Mouse (Mus musculus): ENCODE results near the gene Zfp58.
"Not testable (repeated sequence)": the region's sequence is repeated elsewhere in the genome, so short reads cannot be mapped to it uniquely, and the experiment has no call there.

Gene Zfp58

DNA sequence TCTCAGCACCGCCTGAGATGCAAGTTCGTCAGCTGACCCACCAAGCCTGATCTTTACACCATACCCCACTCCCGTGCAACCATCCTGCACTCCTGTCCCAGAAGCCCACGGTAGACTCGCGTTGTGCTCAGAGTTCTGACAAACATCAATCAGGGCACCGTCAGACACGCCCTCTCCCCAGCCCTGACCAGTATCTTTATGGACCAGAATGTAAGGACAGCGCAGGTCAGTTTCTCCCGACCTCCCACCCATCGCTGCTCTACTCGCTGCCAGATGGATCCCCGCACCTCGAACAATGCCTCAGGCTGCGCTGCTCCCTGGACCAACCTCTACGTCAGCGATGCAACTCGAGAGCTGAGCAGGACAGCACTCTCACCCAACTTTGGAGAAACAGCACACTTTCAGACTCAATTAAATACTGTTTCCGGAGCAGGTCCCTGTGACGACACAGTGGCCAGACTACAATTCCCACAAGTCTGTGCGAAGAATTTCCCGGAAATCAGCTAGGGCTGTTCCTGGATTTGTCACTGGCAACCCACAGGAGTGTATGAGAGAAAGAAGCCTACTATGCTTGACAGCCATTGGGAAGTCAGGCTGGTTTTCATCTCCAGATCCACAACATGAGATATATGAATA lies at the start of gene Zfp58:
Gene Zfp58, minus strand, starts transcription at position 472 of the 636 bp plus-strand sequence.
- peak; percentile 59 for DNase-seq (ENCODE audit: low spot score)

DNA sequence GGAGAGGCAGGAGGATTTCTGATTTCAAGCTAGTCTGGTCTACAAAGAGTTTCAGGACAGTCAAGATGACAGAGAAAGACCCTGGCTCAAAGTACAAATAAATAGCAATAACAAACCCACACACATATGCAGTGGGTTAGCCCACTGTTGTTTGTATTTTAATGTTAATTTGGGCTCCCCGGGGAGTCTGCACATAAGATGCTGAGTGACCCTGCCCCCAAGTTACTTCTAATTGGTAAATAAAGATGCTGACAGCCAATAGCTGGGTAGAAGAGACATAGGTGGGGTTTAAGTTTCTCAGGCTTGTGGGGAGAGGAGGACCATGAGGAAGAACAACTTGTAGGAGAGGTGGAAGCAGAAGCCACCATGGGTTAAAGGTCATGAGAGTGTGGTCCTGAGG lies 45.6 kb upstream of the Zfp58 start:
- no peak for DNase-seq (ENCODE audit: low spot score)

DNA sequence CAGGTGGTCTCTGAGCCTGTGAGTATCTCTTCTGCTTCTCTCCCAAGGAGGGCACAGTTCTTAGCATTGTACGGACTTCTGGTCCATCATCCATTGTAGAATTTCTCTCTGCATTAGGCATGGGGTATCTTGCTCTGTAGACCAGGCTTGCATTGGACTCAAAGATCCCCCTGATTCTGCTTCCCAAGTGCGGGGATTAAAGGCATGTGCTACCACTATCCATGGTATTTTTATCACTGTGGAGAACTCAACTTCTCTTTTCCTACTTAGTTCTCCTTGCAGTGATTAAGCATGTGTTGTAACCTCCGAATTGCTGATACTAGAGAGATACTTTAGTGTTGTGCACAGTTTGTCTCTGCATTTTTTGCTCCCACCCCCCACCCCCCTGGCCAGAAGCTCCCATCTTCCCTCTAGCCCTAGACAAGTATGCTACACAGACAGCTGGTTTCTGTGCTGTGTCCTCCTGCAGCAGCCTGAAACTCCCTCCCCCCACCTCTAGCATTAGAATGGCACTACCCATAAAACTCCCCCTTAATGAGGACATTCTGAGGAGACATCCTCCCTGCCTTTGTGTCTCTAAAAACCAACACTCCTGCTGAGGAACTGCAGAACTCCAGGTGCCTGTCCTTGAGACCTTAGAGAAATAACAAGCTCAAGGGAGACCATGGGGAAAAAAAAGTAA lies 26.8 kb upstream of the Zfp58 start:
- DNase-seq (ENCODE audit: low spot score): no peak

DNA sequence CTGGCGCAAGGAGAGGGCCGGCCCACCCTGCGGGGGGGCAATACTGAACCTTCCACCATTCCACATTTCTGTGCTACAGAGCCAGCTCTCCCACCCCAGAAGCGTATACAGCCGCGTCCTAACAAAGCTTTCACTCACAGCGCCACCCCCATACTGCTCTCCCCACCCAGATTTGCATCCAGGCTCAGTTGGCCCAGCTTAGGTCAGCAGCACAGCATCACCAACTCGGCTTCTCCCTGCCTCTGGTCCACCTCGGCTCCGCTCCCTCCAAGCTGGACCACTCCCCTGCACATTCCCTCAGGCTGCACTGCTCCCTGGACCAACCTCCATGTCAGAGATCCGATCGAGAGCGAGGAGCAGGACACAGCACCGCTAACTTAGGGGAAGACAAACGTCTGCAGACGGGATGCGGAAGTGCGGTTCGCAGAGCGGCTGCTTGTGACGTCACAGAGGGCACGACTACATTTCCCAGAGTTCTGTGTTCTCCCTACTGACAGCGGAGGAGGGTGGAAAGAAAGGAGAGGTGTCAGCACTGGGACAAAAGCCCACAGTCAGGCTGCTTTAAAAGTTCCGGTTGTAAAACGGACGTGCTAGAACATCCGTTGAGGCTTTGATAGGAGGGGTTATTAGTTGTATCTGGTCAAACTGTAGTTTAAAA lies 25.5 kb upstream of the Zfp58 start, which contains the start of the genes Gm26965 and Zfp87:
Gene Gm26965, minus strand, starts transcription at position 399 of the 658 bp plus-strand sequence.
Gene Zfp87, minus strand, starts transcription at position 425 of the 658 bp plus-strand sequence.
- peak; percentile 85 for DNase-seq (ENCODE audit: low spot score)

DNA sequence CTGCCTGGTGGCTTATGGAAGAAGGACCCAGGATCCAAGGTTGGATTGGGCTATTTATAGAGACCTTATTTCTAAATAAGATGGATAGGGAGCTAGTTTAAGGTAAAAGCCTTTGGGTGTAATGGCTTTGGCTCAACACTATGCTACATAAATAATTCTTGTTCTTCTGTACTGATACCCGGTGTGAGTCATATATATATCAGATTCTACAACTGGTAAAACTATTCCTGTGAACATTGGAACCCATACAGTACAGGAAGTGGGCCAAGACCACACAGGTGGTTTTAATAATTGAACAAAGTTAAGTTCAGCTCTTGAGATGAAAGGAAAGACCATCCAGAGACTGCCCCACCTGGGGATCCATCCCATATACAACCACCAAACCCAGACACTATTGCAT lies 553 bp upstream of the Zfp58 start:
- DNase-seq (ENCODE audit: low spot score): no peak

DNA sequence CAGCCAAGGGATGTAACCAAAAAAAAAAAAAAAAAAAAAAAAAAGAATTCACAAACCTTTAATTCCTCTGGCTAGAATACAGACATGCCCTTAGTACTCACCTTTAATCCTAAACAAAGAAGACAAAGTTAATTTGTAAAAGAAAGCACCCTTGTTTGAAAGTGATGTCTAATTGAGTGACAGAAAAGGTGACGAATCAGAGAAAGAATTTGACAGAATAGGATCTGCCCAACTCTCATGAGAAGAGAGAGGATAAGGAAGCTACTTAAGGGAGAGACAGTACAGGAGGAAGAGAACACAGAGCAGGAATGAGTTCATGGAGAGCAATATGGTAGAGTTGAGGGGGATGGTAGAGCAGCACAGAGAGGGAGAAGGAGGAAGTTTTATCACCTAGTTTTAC lies 4.7 kb downstream of the Zfp58 start:
- no peak for DNase-seq (ENCODE audit: low spot score)

DNA sequence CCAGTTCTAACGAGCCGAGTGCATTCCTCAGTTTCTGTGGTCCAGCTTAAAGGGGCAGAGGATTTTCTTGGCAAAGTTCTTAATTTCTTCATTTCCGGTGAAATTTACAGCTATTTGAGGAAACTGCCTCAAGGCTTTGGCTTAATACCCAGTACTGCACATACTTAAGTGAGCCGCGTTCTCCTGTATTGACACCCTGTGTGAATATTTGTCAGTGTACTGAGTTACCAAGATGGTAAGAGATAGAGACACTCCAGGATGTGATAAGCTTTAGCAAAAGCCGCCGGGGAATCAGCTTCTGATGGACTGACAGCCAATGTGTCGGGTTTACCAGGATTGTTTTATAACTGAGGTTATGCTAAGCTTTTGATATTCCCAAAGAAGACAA lies 15.9 kb downstream of the Zfp58 start:
- DNase-seq (ENCODE audit: low spot score): no peak

DNA sequence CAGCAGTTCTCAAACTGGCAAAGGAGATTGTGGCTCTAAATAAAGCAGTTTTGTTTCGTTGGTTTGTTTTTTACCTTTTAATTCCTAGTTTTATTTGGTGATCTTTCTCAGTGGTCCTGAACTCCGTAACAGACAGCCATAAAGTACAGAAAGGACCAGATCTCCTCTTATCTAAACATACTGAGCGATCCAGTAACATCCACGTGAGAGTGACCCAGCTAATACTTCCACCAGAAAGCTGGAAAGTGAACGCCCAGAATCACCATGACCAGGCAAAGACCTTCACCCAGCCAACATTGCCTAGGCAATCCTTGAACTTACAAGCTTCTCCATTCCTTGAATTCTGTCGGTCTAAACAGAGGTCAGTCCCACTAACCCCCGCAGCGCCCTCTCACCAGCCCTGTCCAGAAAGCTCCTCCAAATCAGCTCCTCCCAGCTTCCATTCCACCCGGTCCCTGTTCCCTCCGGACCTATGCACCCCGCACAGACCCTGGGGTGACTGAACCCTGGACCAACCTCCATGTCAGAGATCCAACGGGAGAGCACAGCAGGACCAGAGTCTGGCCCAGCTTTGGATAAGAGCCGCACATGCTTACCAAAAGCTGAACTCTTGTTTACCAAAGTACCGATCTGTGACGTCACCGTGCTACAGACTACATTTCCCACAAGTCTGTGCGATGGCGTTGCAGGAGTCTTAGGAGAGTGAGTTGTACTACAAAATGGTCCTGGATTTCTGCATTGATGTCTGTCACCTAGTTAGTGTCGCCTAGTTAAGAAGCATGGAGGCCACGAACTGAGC lies 16.5 kb downstream of the Zfp58 start, which contains the start of gene Zfp874b:
Gene Zfp874b, minus strand, starts transcription at position 634 of the 799 bp plus-strand sequence.
- DNase-seq (ENCODE audit: low spot score): peak; percentile 80

DNA sequence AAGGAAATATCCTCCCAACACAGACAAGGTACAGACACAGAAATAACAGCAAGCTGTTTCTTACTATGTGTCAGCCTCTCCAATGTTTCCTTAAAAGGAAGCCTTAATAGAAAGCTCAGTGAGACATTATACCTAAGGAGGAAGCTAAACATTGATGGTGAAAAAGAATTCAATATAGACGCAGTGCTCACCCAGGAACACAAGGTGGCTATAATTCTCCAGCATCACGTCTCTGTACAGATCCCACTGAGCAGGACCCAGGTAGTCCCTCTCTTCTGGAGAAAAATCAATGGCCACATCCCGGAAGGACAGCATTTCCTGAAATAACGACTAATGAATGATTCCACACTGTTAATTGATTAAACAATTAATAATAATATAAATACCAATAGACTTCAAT lies 18.8 kb downstream of the Zfp58 start:
- DNase-seq (ENCODE audit: low spot score): no peak

DNA sequence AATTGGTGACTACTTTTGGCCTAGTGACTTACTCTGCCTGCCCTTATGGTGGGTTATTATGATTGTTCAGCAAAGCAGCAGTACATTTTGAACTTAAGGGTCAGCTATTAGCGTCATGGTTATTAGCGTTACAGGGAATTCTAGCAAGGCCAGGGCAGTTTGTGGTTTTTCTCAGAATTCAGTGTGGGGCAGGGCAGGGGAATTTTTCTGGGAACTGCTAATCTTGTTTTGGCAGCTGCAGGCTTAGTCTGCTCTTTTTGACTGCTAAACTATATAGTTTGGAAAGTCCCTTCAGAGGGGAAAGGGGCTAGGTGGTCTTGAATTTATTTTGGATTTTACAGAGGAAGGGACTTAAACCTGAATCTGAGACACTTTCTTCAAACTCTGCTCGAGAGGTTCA lies 31.1 kb downstream of the Zfp58 start:
- no peak for DNase-seq (ENCODE audit: low spot score)

DNA sequence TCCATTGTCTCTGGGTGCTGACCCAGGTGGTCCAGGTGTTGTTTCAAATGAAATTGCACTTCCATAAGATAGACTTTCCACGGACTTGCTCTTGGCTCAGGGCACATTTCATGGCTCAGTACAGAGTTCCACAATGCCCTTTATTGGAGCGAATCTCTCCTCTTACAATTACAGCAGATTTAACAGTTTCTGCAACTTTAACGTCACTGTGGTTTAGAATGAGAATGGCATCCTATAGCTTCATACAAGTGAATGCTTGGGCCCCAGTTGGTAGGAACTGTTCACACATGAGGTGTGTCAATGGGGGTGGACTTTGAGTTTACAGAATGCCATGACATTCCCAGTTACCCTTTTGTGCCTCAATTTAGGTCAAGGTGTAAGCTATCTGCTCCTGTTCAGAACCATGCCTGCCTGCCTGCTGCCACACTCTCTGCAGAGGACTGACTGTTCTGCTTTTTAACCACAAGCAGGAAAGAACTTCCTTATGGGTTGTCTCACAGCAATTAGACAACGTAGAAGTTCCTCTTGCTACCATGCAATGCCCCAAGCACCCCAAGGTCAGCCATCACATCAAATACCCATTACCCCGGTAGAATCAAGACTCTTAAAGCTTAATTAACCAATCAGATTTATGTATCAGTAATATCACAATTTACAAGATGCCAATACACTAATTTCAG lies 36.7 kb downstream of the Zfp58 start:
- not testable (repeated sequence) for DNase-seq (ENCODE audit: low spot score)

DNA sequence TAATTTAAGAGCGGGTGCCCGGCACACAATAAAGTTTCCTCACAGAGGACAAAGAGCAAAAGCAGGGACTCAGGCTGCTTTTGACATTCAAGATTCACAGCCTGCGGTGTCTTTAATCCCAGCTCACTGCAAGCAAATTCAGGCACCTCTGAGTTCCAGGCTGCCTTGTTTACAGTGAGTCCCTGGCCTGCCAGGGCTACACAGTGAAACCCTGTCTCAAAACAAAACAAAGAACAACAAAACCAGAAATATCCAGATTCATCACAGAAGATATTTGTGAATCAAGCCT lies 48.4 kb downstream of the Zfp58 start:
- no peak for DNase-seq (ENCODE audit: low spot score)

DNA sequence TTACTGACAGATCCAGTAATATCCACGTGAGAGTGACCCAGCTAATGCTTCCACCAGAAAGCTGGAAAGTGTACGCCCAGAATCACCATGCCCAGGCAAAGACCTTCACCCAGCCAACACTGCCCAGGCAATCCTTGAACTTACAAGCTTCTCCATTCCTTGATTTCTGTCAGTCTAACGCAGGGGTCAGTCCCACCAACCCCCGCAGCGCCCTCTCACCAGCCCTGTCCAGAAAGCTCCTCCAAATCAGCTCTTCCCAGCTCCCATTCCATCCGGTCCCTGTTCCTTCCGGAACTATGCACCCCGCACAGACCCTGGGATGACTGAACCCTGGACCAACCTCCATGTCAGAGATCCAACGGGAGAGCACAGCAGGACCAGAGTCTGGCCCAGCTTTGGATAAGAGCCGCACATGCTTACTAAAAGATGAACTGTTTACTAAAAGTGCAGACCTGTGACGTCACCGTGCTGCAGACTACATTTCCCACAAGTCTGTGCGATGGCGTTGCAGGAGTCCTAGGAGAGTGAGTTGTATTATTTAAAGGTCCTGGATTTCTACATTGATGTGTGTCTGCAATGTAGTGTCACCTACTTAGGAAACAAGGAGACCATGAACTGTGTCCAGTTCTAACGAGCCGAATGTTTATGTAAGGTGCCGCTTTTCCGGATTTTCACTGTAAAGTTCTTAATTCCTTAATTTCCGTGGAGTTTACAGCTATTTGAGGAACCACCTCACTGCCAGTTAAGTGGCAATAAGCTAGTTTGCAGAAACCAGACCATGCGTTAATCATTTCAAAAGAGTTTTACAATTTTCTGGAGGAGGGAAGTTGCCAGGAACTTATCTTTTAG lies 49.0 kb downstream of the Zfp58 start, which contains the start of gene Zfp874a:
Gene Zfp874a, minus strand, starts transcription at position 453 of the 849 bp plus-strand sequence.
- DNase-seq (ENCODE audit: low spot score): peak; percentile 76

All from spleen, adult 12 weeks (tissue).